Mouse (Mus musculus): ENCODE data around the gene Elmo1. TPM values are rescaled to one million over a fixed set of nuclear protein-coding genes. Genes with fewer than 3 reads are reported as not detected.

Gene Elmo1
- polyA plus RNA-seq, 1 experiment from 2014 or later: 10.6 TPM

DNA sequence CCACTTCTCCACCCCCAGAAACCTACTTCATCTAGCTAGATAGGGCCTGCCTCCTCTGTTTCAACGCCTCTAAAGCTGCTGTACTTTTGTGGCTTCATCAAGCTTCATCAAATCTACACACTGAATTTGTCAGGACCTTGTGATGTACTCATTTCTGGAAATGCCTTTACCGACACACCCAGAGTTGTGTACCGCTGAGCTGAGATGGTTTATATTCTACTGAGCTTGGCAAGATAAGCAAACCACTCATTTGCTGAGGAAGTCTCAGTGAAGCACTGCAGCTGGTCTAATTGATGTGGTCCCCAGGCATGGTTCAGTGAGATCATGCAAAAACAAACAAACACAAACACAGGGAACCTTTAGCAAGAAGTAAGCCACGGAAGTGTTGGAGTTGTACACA, 281.9 kb downstream of the Elmo1 start:
- H3K27ac ChIP-seq (ENCODE audit: low read depth, low read length): no peak overlapping the region
- no peaks in the 10 kb centered on the region for H3K36me3 ChIP-seq (ENCODE audit: control insufficient read depth, insufficient read depth, low read length)
- H3K4me2 ChIP-seq: no peak overlapping the region
- no peak for ATAC-seq (replicated peaks; ENCODE audit: low FRiP score)
- H3K4me1 ChIP-seq (replicated peaks; ENCODE audit: control insufficient read depth, insufficient read depth, low read length): no peaks in the 10 kb centered on the region
- H3K4me3 ChIP-seq (ENCODE audit: low read depth, low read length): no peak overlapping the region
- no peak overlapping the region for H3K9ac ChIP-seq (ENCODE audit: low read depth, low read length)
- no peaks in the 10 kb centered on the region for H3K27me3 ChIP-seq (replicated peaks; ENCODE audit: control insufficient read depth, insufficient read depth, low read length)
- no peak for DNase-seq (ENCODE audit: low spot score)
- WGBS: 63% methylated on average over 4 of the region's 4 CpGs
- no peaks in the 10 kb centered on the region for H3K9me3 ChIP-seq (ENCODE audit: control insufficient read depth, low read length)

- Histone ChIP-seq H3K4me1 (replicated peaks; ENCODE audit: control insufficient read depth, insufficient read depth, low read length) (no peaks in the 10 kb centered on the region), H3K9me3 (ENCODE audit: control insufficient read depth, low read length) (no peaks in the 10 kb centered on the region), H3K27ac (ENCODE audit: low read depth, low read length) (no peak overlapping the region), H3K9ac (ENCODE audit: low read depth, low read length) (no peak overlapping the region), H3K27me3 (replicated peaks; ENCODE audit: control insufficient read depth, insufficient read depth, low read length) (no peaks in the 10 kb centered on the region), H3K4me3 (ENCODE audit: low read depth, low read length) (no peak overlapping the region), H3K4me2 (no peak overlapping the region), H3K36me3 (ENCODE audit: control insufficient read depth, insufficient read depth, low read length) (no peaks in the 10 kb centered on the region)
- DNase-seq (ENCODE audit: low spot score) (no peak), ATAC-seq (replicated peaks; ENCODE audit: low FRiP score) (no peak)
- 81% methylated on average over 8 of the region's 8 CpGs for WGBS
Measured at GRCm38 (mm10) chr13:20378869-20379268, 288.5 kb downstream of the Elmo1 start.

- DNase-seq (ENCODE audit: low spot score): no peak
- Histone ChIP-seq H3K4me3 (ENCODE audit: low read depth, low read length) (no peak overlapping the region), H3K4me2 (no peak overlapping the region), H3K27ac (ENCODE audit: low read depth, low read length) (no peak overlapping the region), H3K9me3 (ENCODE audit: control insufficient read depth, low read length) (no peaks in the 10 kb centered on the region), H3K36me3 (ENCODE audit: control insufficient read depth, insufficient read depth, low read length) (no peaks in the 10 kb centered on the region), H3K27me3 (replicated peaks; ENCODE audit: control insufficient read depth, insufficient read depth, low read length) (no peaks in the 10 kb centered on the region), H3K9ac (ENCODE audit: low read depth, low read length) (no peak overlapping the region), H3K4me1 (replicated peaks; ENCODE audit: control insufficient read depth, insufficient read depth, low read length) (no peaks in the 10 kb centered on the region)
- no peak for ATAC-seq (replicated peaks; ENCODE audit: low FRiP score)
- 80% methylated on average over 1 of the region's 1 CpGs for WGBS
Measured at GRCm38 (mm10) chr13:20383875-20384274, 293.5 kb downstream of the Elmo1 start.

GRCm38 (mm10) chr13:20384846-20385245, 294.4 kb downstream of the Elmo1 start:
- H3K4me3 ChIP-seq (ENCODE audit: low read depth, low read length): no peak overlapping the region
- 83% methylated on average over 2 of the region's 2 CpGs for WGBS
- no peak for ATAC-seq (replicated peaks; ENCODE audit: low FRiP score)

DNA sequence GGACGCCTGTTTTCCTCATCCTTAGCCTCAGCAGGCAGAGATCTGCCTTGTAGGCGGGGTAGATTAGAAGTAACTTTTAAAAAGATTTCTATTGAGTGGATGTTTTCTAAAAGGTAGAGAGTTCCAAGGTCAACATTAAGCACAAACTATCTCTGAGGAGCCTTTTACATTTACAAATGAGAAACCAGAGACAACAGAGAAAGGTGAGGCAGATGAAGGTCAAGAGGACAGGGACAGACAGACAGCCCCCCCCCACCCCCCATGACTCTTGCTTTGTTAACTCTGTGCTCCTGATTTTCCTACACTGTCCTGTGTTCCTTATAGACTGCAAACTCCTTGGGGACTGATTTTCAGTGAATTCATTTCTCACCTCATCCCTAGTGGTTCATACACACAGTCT, 295.0 kb downstream of the Elmo1 start:
- no peak overlapping the region for H3K4me2 ChIP-seq
- H3K9ac ChIP-seq (ENCODE audit: low read depth, low read length): no peak overlapping the region
- 67% methylated on average over 2 of the region's 2 CpGs for WGBS
- no peaks in the 10 kb centered on the region for H3K9me3 ChIP-seq (ENCODE audit: control insufficient read depth, low read length)
- no peaks in the 10 kb centered on the region for H3K27me3 ChIP-seq (replicated peaks; ENCODE audit: control insufficient read depth, insufficient read depth, low read length)
- H3K36me3 ChIP-seq (ENCODE audit: control insufficient read depth, insufficient read depth, low read length): no peaks in the 10 kb centered on the region
- no peak overlapping the region for H3K4me3 ChIP-seq (ENCODE audit: low read depth, low read length)
- DNase-seq (ENCODE audit: low spot score): no peak
- no peak for ATAC-seq (replicated peaks; ENCODE audit: low FRiP score)
- H3K27ac ChIP-seq (ENCODE audit: low read depth, low read length): no peak overlapping the region
- no peaks in the 10 kb centered on the region for H3K4me1 ChIP-seq (replicated peaks; ENCODE audit: control insufficient read depth, insufficient read depth, low read length)

More at GRCm38 (mm10) chr13:20384846-20385245, 294.4 kb downstream of the Elmo1 start:
- Histone ChIP-seq H3K4me2 (no peak overlapping the region), H3K27ac (ENCODE audit: low read depth, low read length) (no peak overlapping the region), H3K9ac (ENCODE audit: low read depth, low read length) (no peak overlapping the region), H3K4me1 (replicated peaks; ENCODE audit: control insufficient read depth, insufficient read depth, low read length) (no peaks in the 10 kb centered on the region), H3K9me3 (ENCODE audit: control insufficient read depth, low read length) (no peaks in the 10 kb centered on the region), H3K36me3 (ENCODE audit: control insufficient read depth, insufficient read depth, low read length) (no peaks in the 10 kb centered on the region), H3K27me3 (replicated peaks; ENCODE audit: control insufficient read depth, insufficient read depth, low read length) (no peaks in the 10 kb centered on the region)
- DNase-seq (ENCODE audit: low spot score): no peak

- DNase-seq (ENCODE audit: low spot score) (no peak), ATAC-seq (replicated peaks; ENCODE audit: low FRiP score) (no peak)
- no peaks in the 10 kb centered on the region for H3K27me3 ChIP-seq (replicated peaks; ENCODE audit: control insufficient read depth, insufficient read depth, low read length)
- H3K4me2 ChIP-seq: no peak overlapping the region
- H3K36me3 ChIP-seq (ENCODE audit: control insufficient read depth, insufficient read depth, low read length): no peaks in the 10 kb centered on the region
- no peak overlapping the region for H3K27ac ChIP-seq (ENCODE audit: low read depth, low read length)
- no peaks in the 10 kb centered on the region for H3K4me1 ChIP-seq (replicated peaks; ENCODE audit: control insufficient read depth, insufficient read depth, low read length)
- 83% methylated on average over 4 of the region's 4 CpGs for WGBS
- H3K9me3 ChIP-seq (ENCODE audit: control insufficient read depth, low read length): no peaks in the 10 kb centered on the region
- H3K9ac ChIP-seq (ENCODE audit: low read depth, low read length): no peak overlapping the region
- H3K4me3 ChIP-seq (ENCODE audit: low read depth, low read length): no peak overlapping the region
Measured at GRCm38 (mm10) chr13:20386462-20387141, 296.2 kb downstream of the Elmo1 start.

GRCm38 (mm10) chr13:20392824-20393598, 302.6 kb downstream of the Elmo1 start:
- Histone ChIP-seq H3K4me2 (no peak overlapping the region), H3K36me3 (ENCODE audit: control insufficient read depth, insufficient read depth, low read length) (no peaks in the 10 kb centered on the region), H3K27ac (ENCODE audit: low read depth, low read length) (no peak overlapping the region), H3K4me1 (replicated peaks; ENCODE audit: control insufficient read depth, insufficient read depth, low read length) (no peaks in the 10 kb centered on the region), H3K9me3 (ENCODE audit: control insufficient read depth, low read length) (no peaks in the 10 kb centered on the region), H3K9ac (ENCODE audit: low read depth, low read length) (no peak overlapping the region), H3K4me3 (ENCODE audit: low read depth, low read length) (no peak overlapping the region), H3K27me3 (replicated peaks; ENCODE audit: control insufficient read depth, insufficient read depth, low read length) (no peaks in the 10 kb centered on the region)
- 82% methylated on average over 3 of the region's 3 CpGs for WGBS
- DNase-seq (ENCODE audit: low spot score) (no peak), ATAC-seq (replicated peaks; ENCODE audit: low FRiP score) (no peak)

DNA sequence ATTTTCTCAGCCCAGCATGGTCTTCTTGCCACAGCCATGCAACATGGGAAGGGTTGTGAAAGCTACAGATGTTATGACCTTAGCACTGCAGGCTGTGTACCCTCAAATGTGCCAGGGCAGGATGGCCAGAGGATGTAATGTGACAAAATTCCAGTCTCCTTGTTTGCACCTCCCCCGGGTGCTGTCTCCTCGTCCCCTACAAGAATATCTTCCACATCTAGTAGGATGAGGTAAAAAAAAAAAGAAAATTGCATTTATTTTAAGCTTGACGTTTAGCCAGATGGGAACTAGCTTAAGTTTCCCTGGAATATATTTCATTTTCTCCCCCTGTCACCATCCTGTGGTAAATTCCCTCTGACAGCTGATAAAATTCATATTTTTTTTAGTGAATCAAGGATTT, 307.3 kb downstream of the Elmo1 start:
- Histone ChIP-seq H3K9ac (ENCODE audit: low read depth, low read length) (no peak overlapping the region), H3K9me3 (ENCODE audit: control insufficient read depth, low read length) (no peaks in the 10 kb centered on the region), H3K4me3 (ENCODE audit: low read depth, low read length) (no peak overlapping the region), H3K36me3 (ENCODE audit: control insufficient read depth, insufficient read depth, low read length) (no peaks in the 10 kb centered on the region), H3K27me3 (replicated peaks; ENCODE audit: control insufficient read depth, insufficient read depth, low read length) (no peaks in the 10 kb centered on the region), H3K27ac (ENCODE audit: low read depth, low read length) (no peak overlapping the region), H3K4me2 (no peak overlapping the region), H3K4me1 (replicated peaks; ENCODE audit: control insufficient read depth, insufficient read depth, low read length) (no peaks in the 10 kb centered on the region)
- DNase-seq (ENCODE audit: low spot score) (no peak), ATAC-seq (replicated peaks; ENCODE audit: low FRiP score) (no peak)
- WGBS: 74% methylated on average over 3 of the region's 3 CpGs

- WGBS: 86% methylated on average over 4 of the region's 4 CpGs
- no peak overlapping the region for H3K9ac ChIP-seq (ENCODE audit: low read depth, low read length)
- no peaks in the 10 kb centered on the region for H3K36me3 ChIP-seq (ENCODE audit: control insufficient read depth, insufficient read depth, low read length)
- H3K27me3 ChIP-seq (replicated peaks; ENCODE audit: control insufficient read depth, insufficient read depth, low read length): no peaks in the 10 kb centered on the region
- ATAC-seq (replicated peaks; ENCODE audit: low FRiP score) (no peak), DNase-seq (ENCODE audit: low spot score) (no peak)
- no peaks in the 10 kb centered on the region for H3K4me1 ChIP-seq (replicated peaks; ENCODE audit: control insufficient read depth, insufficient read depth, low read length)
- H3K4me3 ChIP-seq (ENCODE audit: low read depth, low read length): no peak overlapping the region
- no peak overlapping the region for H3K4me2 ChIP-seq
- no peak overlapping the region for H3K27ac ChIP-seq (ENCODE audit: low read depth, low read length)
- no peaks in the 10 kb centered on the region for H3K9me3 ChIP-seq (ENCODE audit: control insufficient read depth, low read length)
Measured at GRCm38 (mm10) chr13:20398311-20398710, 307.9 kb downstream of the Elmo1 start.
